Mouse (Mus musculus) intestine, embryonic 16.5 days (tissue): Measurements from ENCODE around the gene Ulk4. TPM values are rescaled to one million over a fixed set of nuclear protein-coding genes. Genes with fewer than 3 reads are reported as not detected.
A peak's percentile ranks its signal among the peaks of the same experiment; 100 is the strongest.
"Not testable (repeated sequence)": the region's sequence is repeated elsewhere in the genome, so short reads cannot be mapped to it uniquely, and the experiment has no call there.

Experiments
- ATAC-seq: fragments of 200-750 bp; cut with Nextera tagmentation; 2 replicates; pipeline ENCODE4 v1.8.0; 2017; ENCODE audit warnings: moderate TSS enrichment, moderate library complexity
- H3K27ac ChIP-seq: fragments of 300-500 bp; sonication (generic); 2 replicates; pipeline ENCODE4 v1.5.1; 2014; ENCODE audit warnings: mild to moderate bottlenecking, low read length
- H3K27me3 ChIP-seq: fragments of 300-500 bp; sonication (generic); replicated peaks from 2 replicates; pipeline ENCODE4 v1.6.1; 2014; ENCODE audit warnings: low read length, control low read depth, mixed read lengths; ENCODE audit not compliant: control insufficient read depth, insufficient read depth
- H3K36me3 ChIP-seq: fragments of 300-500 bp; sonication (generic); 2 replicates; pipeline ENCODE4 v1.6.1; 2014; ENCODE audit warnings: low read length, control low read depth; ENCODE audit not compliant: control insufficient read depth, insufficient read depth
- H3K4me1 ChIP-seq: fragments of 300-500 bp; sonication (generic); 2 replicates; pipeline ENCODE4 v1.6.1; 2014; ENCODE audit warnings: low read length, control low read depth, mixed read lengths; ENCODE audit not compliant: control insufficient read depth, insufficient read depth
- H3K4me2 ChIP-seq: fragments of 300-500 bp; sonication (generic); 2 replicates; pipeline ENCODE4 v1.6.1; 2014; ENCODE audit warnings: low read depth, low read length, control low read depth
- H3K4me3 ChIP-seq: fragments of 300-500 bp; sonication (generic); 2 replicates; pipeline ENCODE4 v1.5.1; 2014; ENCODE audit warnings: mild to moderate bottlenecking, low read length
- H3K9ac ChIP-seq: fragments of 300-500 bp; sonication (generic); 2 replicates; pipeline ENCODE4 v1.6.1; 2014; ENCODE audit warnings: low read depth, low read length
- H3K9me3 ChIP-seq: fragments of 300-500 bp; sonication (generic); 2 replicates; pipeline ENCODE4 v1.6.1; 2016; ENCODE audit warnings: low read length, control low read depth; ENCODE audit not compliant: control insufficient read depth
- WGBS: fragments of 180-500 bp; shearing (Covaris S2); extraction: QIAGEN DNeasy Blood & Tissue Kit; methylation state at CpG from one replicate; pipeline ENCODE4 v1.1.7; 2014; 5-methylcytosine and 5-hydroxymethylcytosine counted together
- polyA plus RNA-seq: library from polyadenylated mRNA; unstranded; fragments of >200 nt; fragmentation: Nextera tagmentation; extraction: Ambion mirVana; gene quantifications from 2 replicates; pipeline ENCODE4 v1.2.1, GENCODE M21; 2015

The Ulk4 gene
- polyA plus RNA-seq, 1 experiment from 2014 or later, result 120 TPM

GRCm38 (mm10) chr9:121061820-121062623 is 215.0 kb downstream of the Ulk4 start:
- Histone ChIP-seq H3K4me1 (peaks cover 5% of the 10 kb centered on the region; the same call in 1 of the 2 replicates), H3K4me3 (no peak overlapping the region), H3K27me3 (no peaks in the 10 kb centered on the region), H3K27ac (no peak overlapping the region), H3K9ac (no peak overlapping the region), H3K9me3 (no peaks in the 10 kb centered on the region), H3K36me3 (no peaks in the 10 kb centered on the region), H3K4me2 (no peak overlapping the region)
- no peak for ATAC-seq
- 41% methylated on average over 12 of the region's 12 CpGs for WGBS

GRCm38 (mm10) chr9:121060331-121060730 is 216.7 kb downstream of the Ulk4 start:
- Histone ChIP-seq H3K4me1 (peaks cover 5% of the 10 kb centered on the region; the same call in 1 of the 2 replicates), H3K4me3 (no peak overlapping the region), H3K9me3 (no peaks in the 10 kb centered on the region), H3K27me3 (no peaks in the 10 kb centered on the region), H3K27ac (no peak overlapping the region), H3K9ac (no peak overlapping the region), H3K36me3 (no peaks in the 10 kb centered on the region), H3K4me2 (no peak overlapping the region)
- no peak for ATAC-seq
- WGBS, result 86% methylated on average over 8 of the region's 8 CpGs

GRCm38 (mm10) chr9:121059286-121059685 is 217.7 kb downstream of the Ulk4 start:
- Histone ChIP-seq H3K4me2 (no peak overlapping the region), H3K9ac (no peak overlapping the region), H3K4me1 (peaks cover 5% of the 10 kb centered on the region; the same call in 1 of the 2 replicates), H3K27ac (no peak overlapping the region), H3K36me3 (no peaks in the 10 kb centered on the region), H3K4me3 (no peak overlapping the region), H3K9me3 (no peaks in the 10 kb centered on the region), H3K27me3 (no peaks in the 10 kb centered on the region)
- WGBS, result 94% methylated on average over 3 of the region's 3 CpGs
- peak; percentile 44; the same call in 1 of the 2 replicates for ATAC-seq

GRCm38 (mm10) chr9:121058538-121058937 is 218.5 kb downstream of the Ulk4 start:
- H3K36me3 ChIP-seq, result no peaks in the 10 kb centered on the region
- 88% methylated on average over 8 of the region's 8 CpGs for WGBS
- H3K9ac ChIP-seq, result no peak overlapping the region
- peaks cover 5% of the 10 kb centered on the region; the same call in 1 of the 2 replicates for H3K4me1 ChIP-seq
- no peaks in the 10 kb centered on the region for H3K27me3 ChIP-seq
- H3K9me3 ChIP-seq, result no peaks in the 10 kb centered on the region
- no peak for ATAC-seq
- no peak overlapping the region for H3K27ac ChIP-seq
- H3K4me3 ChIP-seq, result no peak overlapping the region
- H3K4me2 ChIP-seq, result no peak overlapping the region

GRCm38 (mm10) chr9:121058116-121058515 is 218.9 kb downstream of the Ulk4 start:
- ATAC-seq, result no peak
- Histone ChIP-seq H3K27me3 (no peaks in the 10 kb centered on the region), H3K36me3 (no peaks in the 10 kb centered on the region), H3K9ac (no peak overlapping the region), H3K4me1 (peaks cover 5% of the 10 kb centered on the region; the same call in 1 of the 2 replicates), H3K9me3 (no peaks in the 10 kb centered on the region), H3K4me3 (no peak overlapping the region), H3K4me2 (no peak overlapping the region), H3K27ac (no peak overlapping the region)
- WGBS, result 80% methylated on average over 7 of the region's 7 CpGs

- no peak overlapping the region for H3K4me3 ChIP-seq
- no peaks in the 10 kb centered on the region for H3K9me3 ChIP-seq
- H3K27ac ChIP-seq, result no peak overlapping the region
- H3K4me2 ChIP-seq, result no peak overlapping the region
- no peak overlapping the region for H3K9ac ChIP-seq
- peaks cover 5% of the 10 kb centered on the region; the same call in 1 of the 2 replicates for H3K4me1 ChIP-seq
- H3K27me3 ChIP-seq, result no peaks in the 10 kb centered on the region
- no peaks in the 10 kb centered on the region for H3K36me3 ChIP-seq
- WGBS, result 48% methylated on average over 9 of the region's 9 CpGs
- ATAC-seq, result no peak
These were observed 219.6 kb downstream of the Ulk4 start for GRCm38 (mm10) chr9:121057401-121057800.

GRCm38 (mm10) chr9:121056526-121056925 is 220.5 kb downstream of the Ulk4 start:
- no peak overlapping the region for H3K4me3 ChIP-seq
- H3K27me3 ChIP-seq, result no peaks in the 10 kb centered on the region

GRCm38 (mm10) chr9:121056036-121056435 is 221.0 kb downstream of the Ulk4 start:
- no peak overlapping the region for H3K4me2 ChIP-seq
- H3K9me3 ChIP-seq, result no peaks in the 10 kb centered on the region
- H3K27ac ChIP-seq, result no peak overlapping the region
- H3K4me3 ChIP-seq, result no peak overlapping the region
- WGBS, result 84% methylated on average over 5 of the region's 5 CpGs
- H3K27me3 ChIP-seq, result no peaks in the 10 kb centered on the region
- H3K4me1 ChIP-seq, result no peaks in the 10 kb centered on the region
- ATAC-seq, result no peak
- no peak overlapping the region for H3K9ac ChIP-seq
- H3K36me3 ChIP-seq, result no peaks in the 10 kb centered on the region

More at GRCm38 (mm10) chr9:121056526-121056925, 220.5 kb downstream of the Ulk4 start:
- Histone ChIP-seq H3K36me3 (no peaks in the 10 kb centered on the region), H3K9me3 (no peaks in the 10 kb centered on the region), H3K27ac (no peak overlapping the region), H3K4me1 (no peaks in the 10 kb centered on the region), H3K9ac (no peak overlapping the region), H3K4me2 (no peak overlapping the region)
- no peak for ATAC-seq
- WGBS, result 78% methylated on average over 3 of the region's 3 CpGs

- not testable (repeated sequence) for ATAC-seq, H3K4me1 ChIP-seq, H3K9ac ChIP-seq, H3K36me3 ChIP-seq, H3K4me3 ChIP-seq, H3K4me2 ChIP-seq, H3K27me3 ChIP-seq, H3K9me3 ChIP-seq, H3K27ac ChIP-seq
- WGBS, result 75% methylated on average over 9 of the region's 9 CpGs
These were observed 231.3 kb downstream of the Ulk4 start for GRCm38 (mm10) chr9:121045657-121046056.
